Mouse (Mus musculus): ENCODE results near the gene Olfr769.
"Not testable (repeated sequence)": the region's sequence is repeated elsewhere in the genome, so short reads cannot be mapped to it uniquely, and the experiment has no call there.

Olfr769 gene

DNA sequence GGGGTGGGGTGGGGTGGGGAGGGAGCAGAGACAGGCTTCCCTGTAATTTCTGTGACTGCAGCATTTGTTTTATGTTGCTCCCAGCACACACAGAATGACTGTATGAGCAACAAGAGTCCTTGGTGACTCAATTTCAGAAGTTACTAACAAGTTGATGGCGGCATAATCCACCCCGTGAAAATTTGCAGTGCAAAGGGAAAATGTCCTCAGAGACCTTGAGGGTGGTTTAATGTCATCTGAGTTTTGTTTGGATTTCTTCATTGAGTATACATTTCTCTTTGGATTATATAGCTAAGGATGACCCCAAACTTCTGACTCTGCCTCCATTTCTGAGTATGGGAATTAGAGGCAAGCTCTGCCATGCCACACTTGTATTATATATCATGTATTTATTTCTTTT lies at the start of gene Olfr769:
Gene Olfr769, minus strand, starts transcription at position 101 of the 400 bp plus-strand sequence.
- DNase-seq = no peak

DNA sequence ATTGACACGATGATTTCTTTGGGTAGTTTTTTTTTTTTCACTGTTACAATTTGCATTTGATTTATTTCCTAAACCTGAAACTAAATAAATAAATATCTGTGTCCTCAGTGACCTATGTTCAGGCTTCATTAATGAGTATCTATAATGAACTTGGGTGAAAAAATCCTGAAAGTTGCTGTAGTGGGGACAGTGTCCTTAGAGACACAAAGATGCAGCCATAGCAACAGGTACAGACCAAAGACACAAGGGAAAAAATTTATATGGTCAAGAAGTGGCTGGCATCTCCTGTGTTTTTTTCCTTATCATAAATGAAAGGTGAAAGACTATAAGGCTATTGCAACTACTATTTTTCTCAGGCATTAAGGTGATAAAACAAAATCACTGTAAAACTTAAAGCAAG lies 47.0 kb upstream of the Olfr769 start, which contains the start of gene Olfr771:
Gene Olfr771, minus strand, starts transcription at position 101 of the 400 bp plus-strand sequence.
- DNase-seq = no peak

DNA sequence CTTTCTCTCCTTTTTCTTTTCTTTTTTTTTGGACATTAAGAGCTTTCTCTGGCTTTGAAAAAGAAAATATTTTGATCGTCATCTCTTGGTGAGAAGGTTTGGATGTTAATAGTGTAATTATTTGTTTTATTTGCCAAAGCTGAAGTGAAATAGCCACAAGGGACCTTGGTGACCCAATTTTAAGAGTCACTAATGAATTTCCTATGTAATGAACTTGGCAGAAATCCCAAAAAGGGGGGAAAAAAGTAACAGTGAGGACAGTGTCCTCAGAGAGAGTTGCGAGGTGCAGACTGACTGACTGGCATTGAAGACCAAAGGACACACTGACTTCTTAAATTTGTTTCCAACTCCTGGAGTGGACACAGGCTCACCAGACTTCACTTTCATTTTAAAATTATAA lies 21.2 kb upstream of the Olfr769 start, which contains the start of gene Olfr770:
Gene Olfr770, minus strand, starts transcription at position 101 of the 400 bp plus-strand sequence.
- no peak for DNase-seq

DNA sequence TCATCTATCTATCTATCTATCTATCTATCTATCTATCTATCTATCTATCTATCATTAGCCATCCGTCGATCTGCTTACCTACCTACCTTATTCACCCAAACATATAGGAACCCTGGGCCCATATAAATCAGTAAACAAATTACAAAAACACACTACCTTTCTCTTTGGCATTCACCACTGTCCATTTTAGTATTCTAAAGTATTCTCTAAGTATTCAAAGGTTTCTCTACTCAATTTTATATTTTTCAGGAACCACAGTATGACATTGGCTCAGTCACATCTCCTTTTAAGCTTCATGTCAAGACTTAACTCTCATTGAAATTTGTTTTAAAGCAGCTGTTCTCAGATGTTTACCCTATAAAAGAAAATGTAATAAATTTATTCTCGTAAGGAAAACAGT lies 2.5 kb downstream of the Olfr769 start:
- DNase-seq = no peak

DNA sequence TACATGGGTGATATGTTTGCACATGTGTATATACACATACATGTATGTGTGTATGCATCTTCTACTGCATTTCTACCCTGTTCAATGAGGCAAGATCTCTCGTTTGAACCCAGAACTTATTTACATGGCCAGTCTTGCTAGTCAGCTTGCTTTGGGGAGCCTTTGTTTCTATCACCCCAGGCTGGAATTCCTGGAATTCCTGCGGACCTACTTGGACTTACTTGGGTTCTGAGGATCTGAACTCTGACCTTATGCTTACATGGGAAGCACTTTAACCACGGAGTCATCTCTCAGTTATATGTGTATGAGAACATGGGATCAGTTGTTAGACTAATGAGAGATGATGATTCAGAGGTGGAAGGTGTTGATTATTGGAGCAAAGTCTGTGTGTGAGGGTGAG lies 16.4 kb downstream of the Olfr769 start:
- DNase-seq = no peak

DNA sequence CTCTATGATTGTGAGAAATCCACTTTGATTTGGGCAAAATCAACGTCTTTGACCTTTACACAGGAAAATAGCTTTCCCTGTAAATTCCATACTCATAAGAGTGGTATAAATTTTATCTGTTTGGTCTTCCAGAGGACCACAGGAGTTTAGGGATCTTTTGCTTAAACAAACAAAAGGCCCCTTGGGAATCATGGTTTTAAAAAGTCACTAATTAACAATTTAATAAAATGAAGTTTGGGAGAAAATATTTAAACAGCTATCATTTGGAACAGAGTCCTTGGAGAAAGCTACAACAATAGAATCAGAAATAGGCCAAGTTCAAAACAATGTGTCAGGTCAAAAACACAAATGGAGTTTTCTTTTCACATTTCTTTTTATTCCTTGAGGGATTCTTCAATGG lies 18.4 kb downstream of the Olfr769 start, which contains the start of gene Olfr768:
Gene Olfr768, minus strand, starts transcription at position 101 of the 400 bp plus-strand sequence.
- no peak for DNase-seq

DNA sequence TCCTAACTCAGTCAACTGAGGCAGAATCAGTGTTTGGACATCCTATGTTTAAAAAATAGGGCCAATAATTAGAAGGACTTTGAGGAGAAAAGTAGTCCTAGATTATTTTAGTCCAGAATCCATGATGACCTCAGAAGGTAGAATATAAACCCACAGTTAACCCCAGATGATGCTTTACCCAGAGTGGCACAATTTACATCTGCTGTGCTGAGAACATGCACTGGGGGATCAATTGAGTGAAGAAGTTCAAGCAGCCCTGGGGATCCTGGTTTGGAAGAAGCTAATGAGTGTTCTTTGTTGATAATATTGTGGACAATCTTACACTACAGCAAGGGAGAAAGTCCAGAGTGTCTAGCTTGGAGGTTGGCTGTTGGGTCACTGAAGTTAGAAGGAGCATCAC lies 34.9 kb downstream of the Olfr769 start, which contains the start of gene Olfr767:
Gene Olfr767, minus strand, starts transcription at position 101 of the 400 bp plus-strand sequence.
- not testable (repeated sequence) for DNase-seq

DNA sequence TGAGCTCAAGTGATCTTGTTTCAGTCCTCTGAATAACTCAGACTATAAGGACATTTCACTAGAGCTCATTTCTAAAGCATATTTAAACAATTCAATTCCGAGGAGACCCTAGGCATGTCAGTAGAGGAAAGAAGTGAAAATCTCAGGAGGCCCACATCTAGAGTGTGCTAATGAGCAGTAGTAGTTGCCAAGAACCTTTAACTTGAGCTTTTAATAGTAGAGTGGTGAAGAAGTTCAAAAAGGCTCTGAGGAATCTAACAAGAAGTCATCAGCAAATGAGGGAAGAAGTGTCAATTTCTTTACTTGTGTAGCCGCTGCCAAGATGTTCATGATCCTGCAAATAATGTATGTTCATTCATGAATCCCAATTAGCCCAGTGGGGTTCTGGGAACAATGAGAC lies 48.8 kb downstream of the Olfr769 start, which contains the start of gene Olfr766-ps1:
Gene Olfr766-ps1, minus strand, starts transcription at position 101 of the 400 bp plus-strand sequence.
- DNase-seq = no peak

Data from lung, postnatal 4 days (tissue).